Mouse (Mus musculus): ENCODE measurements around the gene Aldh1l2. TPM values are rescaled to one million over a fixed set of nuclear protein-coding genes. Genes with fewer than 3 reads are reported as not detected.

Gene Aldh1l2
- polyA plus RNA-seq, 1 experiment from 2014 or later: 2.3 TPM

Other genes with a start within 250 kb of the Aldh1l2 start
- gene Slc41a2, start 196.3 kb downstream of the Aldh1l2 start, polyA plus RNA-seq (2014; fragmentation: Nextera tagmentation; extraction: Ambion mirVana): 0.52 and 0.81 TPM in 2 replicates
- gene D10Wsu102e, start 173.9 kb downstream of the Aldh1l2 start, polyA plus RNA-seq (2014; fragmentation: Nextera tagmentation; extraction: Ambion mirVana): 0.89 and 1.00 TPM in 2 replicates
- 36.2 and 38.1 TPM in 2 replicates for gene Washc4, start 9.6 kb upstream of the Aldh1l2 start, polyA plus RNA-seq (2014; fragmentation: Nextera tagmentation; extraction: Ambion mirVana)
- gene Appl2, start 114.6 kb upstream of the Aldh1l2 start, polyA plus RNA-seq (2014; fragmentation: Nextera tagmentation; extraction: Ambion mirVana): 41.8 and 43.2 TPM in 2 replicates
- gene 1500009L16Rik, start 188.7 kb upstream of the Aldh1l2 start, polyA plus RNA-seq (2014; fragmentation: Nextera tagmentation; extraction: Ambion mirVana): 41.7 and 45.3 TPM in 2 replicates

Data from embryonic facial prominence, embryonic 11.5 days (tissue).